Mouse (Mus musculus) midbrain, embryonic 10.5 days (tissue): Measurements from ENCODE around the gene Rgs11. TPM values are rescaled to one million over a fixed set of nuclear protein-coding genes. Genes with fewer than 3 reads are reported as not detected.
A peak's percentile ranks its signal among the peaks of the same experiment; 100 is the strongest.

Source experiments
- DNase-seq: peaks from one replicate; pipeline ENCODE4 v3.0.0-alpha.2; 2017; ENCODE audit warnings: low spot score
- H3K27ac ChIP-seq: fragments of 300-500 bp; sonication (generic); replicated peaks from 2 replicates; pipeline ENCODE4 v1.5.1; 2016; ENCODE audit warnings: mild to moderate bottlenecking
- H3K27me3 ChIP-seq: fragments of 300-500 bp; sonication (generic); 2 replicates; pipeline ENCODE4 v1.6.1; 2016; ENCODE audit warnings: low read depth, mild to moderate bottlenecking; ENCODE audit not compliant: poor library complexity, severe bottlenecking
- H3K36me3 ChIP-seq: fragments of 300-500 bp; sonication (generic); 2 replicates; pipeline ENCODE4 v1.6.1; 2016; ENCODE audit warnings: mild to moderate bottlenecking, moderate library complexity
- H3K4me1 ChIP-seq: fragments of 300-500 bp; sonication (generic); 2 replicates; pipeline ENCODE4 v1.6.1; 2016
- H3K4me3 ChIP-seq: fragments of 300-500 bp; sonication (generic); 2 replicates; pipeline ENCODE4 v1.5.1; 2016; ENCODE audit warnings: mild to moderate bottlenecking, moderate library complexity
- H3K9me3 ChIP-seq: fragments of 300-500 bp; sonication (generic); replicated peaks from 2 replicates; pipeline ENCODE4 v1.6.1; 2016; ENCODE audit warnings: mild to moderate bottlenecking
- WGBS: fragments of 180-500 bp; shearing (Covaris S2); methylation state at CpG from one replicate; pipeline ENCODE4 v1.1.7; 2016; 5-methylcytosine and 5-hydroxymethylcytosine counted together
- polyA plus RNA-seq: library from polyadenylated mRNA; unstranded; fragments of >200 nt; fragmentation: Nextera tagmentation; extraction: Ambion mirVana; gene quantifications from 2 replicates; pipeline ENCODE4 v1.2.1, GENCODE M21; 2016

The Rgs11 gene
- polyA plus RNA-seq, 1 experiment from 2014 or later = 0.67 TPM

DNA sequence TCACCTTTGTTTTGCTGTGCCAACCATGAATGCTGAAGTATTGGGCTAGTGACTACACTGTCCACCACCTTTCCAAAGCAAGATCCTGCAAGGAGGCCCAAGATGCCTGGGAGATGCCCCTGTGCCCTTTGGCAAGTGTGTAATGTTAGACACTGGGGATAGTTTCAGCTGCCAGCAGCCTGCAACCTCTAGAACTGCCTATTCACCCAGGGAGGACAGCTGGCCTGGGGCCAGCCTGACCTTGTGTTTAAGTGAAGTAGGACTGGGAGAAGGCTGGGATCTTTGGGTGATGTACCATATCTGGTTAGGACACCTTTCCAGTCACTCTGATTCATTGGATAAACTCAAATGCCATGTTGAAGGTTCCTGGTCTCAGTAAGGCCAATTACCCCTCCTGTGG lies 753 bp upstream of the Rgs11 start:
- Histone ChIP-seq H3K4me3 (no peak overlapping the region; the same call in 1 of the 2 replicates), H3K27me3 (peaks cover 76% of the 10 kb centered on the region)
- DNase-seq = no peak

GRCm38 (mm10) chr17:26203321-26203811 lies 615 bp downstream of the Rgs11 start:
- H3K27ac ChIP-seq = no peak overlapping the region
- WGBS = 1% methylated on average over 30 of the region's 30 CpGs
- H3K4me1 ChIP-seq = peaks cover 37% of the 10 kb centered on the region
- peaks cover 76% of the 10 kb centered on the region for H3K27me3 ChIP-seq
- H3K36me3 ChIP-seq = 0 out of 2 replicates have a peak, but pooled peaks cover 7% of the 10 kb centered on the region
- H3K9me3 ChIP-seq = no peaks in the 10 kb centered on the region
- no peak for DNase-seq
- H3K4me3 ChIP-seq = peak overlapping the region; percentile 55

More for the DNA sequence above, 753 bp upstream of the Rgs11 start:
- Histone ChIP-seq H3K36me3 (peaks cover 20% of the 10 kb centered on the region), H3K9me3 (no peaks in the 10 kb centered on the region), H3K27ac (no peak overlapping the region), H3K4me1 (peaks cover 37% of the 10 kb centered on the region)

GRCm38 (mm10) chr17:26204766-26205165 lies 2.0 kb downstream of the Rgs11 start:
- no peak overlapping the region; the same call in 1 of the 2 replicates for H3K27ac ChIP-seq
- H3K9me3 ChIP-seq = no peaks in the 10 kb centered on the region
- H3K36me3 ChIP-seq = no peaks in the 10 kb centered on the region
- H3K4me1 ChIP-seq = peaks cover 37% of the 10 kb centered on the region
- WGBS = 36% methylated on average over 11 of the region's 11 CpGs
- peaks cover 63% of the 10 kb centered on the region for H3K27me3 ChIP-seq
- no peak overlapping the region for H3K4me3 ChIP-seq
- no peak for DNase-seq

GRCm38 (mm10) chr17:26206392-26206791 lies 3.6 kb downstream of the Rgs11 start:
- Histone ChIP-seq H3K4me1 (peaks cover 26% of the 10 kb centered on the region), H3K27ac (no peak overlapping the region), H3K9me3 (no peaks in the 10 kb centered on the region), H3K4me3 (no peak overlapping the region), H3K36me3 (no peaks in the 10 kb centered on the region), H3K27me3 (peaks cover 46% of the 10 kb centered on the region)
- DNase-seq = no peak
- WGBS = 85% methylated on average over 1 of the region's 1 CpGs

DNA sequence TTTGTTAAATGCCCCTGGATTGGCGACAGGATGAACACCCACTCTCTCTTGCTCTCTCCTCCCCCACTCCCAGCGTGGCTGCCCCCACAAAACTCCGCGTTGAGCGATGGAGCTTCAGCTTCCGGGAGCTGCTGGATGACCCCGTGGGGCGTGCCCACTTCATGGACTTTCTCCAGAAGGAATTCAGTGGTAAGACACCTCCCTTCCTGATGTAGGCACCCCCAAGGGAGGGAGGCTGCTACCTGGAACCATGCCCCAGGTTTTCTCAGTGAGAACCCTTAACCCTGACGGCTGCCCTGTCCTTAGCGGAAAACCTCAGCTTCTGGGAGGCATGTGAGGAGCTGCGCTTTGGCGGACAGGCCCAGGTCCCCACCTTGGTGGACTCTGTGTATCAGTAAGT lies 4.9 kb downstream of the Rgs11 start, which contains the start of gene Arhgdig:
Gene Arhgdig (minus strand): TSS at position 101 of the 400 bp plus-strand sequence.
- DNase-seq = no peak
- Histone ChIP-seq H3K27me3 (peaks cover 33% of the 10 kb centered on the region), H3K4me3 (no peak within 1 kb of the TSS), H3K9me3 (no peaks in the 10 kb centered on the region), H3K4me1 (peaks cover 23% of the 10 kb centered on the region), H3K27ac (no peak within 1 kb of the TSS), H3K36me3 (no peaks in the 10 kb centered on the region)
- WGBS = 89% methylated on average over 12 of the region's 12 CpGs

- no peak overlapping the region for H3K27ac ChIP-seq
- H3K4me3 ChIP-seq = no peak overlapping the region
- peaks cover 8% of the 10 kb centered on the region for H3K36me3 ChIP-seq
- 90% methylated on average over 7 of the region's 7 CpGs for WGBS
- no peak for DNase-seq
- H3K27me3 ChIP-seq = no peaks in the 10 kb centered on the region
- no peaks in the 10 kb centered on the region for H3K9me3 ChIP-seq
- no peaks in the 10 kb centered on the region for H3K4me1 ChIP-seq
These were observed 9.5 kb downstream of the Rgs11 start for GRCm38 (mm10) chr17:26212241-26212640.

DNA sequence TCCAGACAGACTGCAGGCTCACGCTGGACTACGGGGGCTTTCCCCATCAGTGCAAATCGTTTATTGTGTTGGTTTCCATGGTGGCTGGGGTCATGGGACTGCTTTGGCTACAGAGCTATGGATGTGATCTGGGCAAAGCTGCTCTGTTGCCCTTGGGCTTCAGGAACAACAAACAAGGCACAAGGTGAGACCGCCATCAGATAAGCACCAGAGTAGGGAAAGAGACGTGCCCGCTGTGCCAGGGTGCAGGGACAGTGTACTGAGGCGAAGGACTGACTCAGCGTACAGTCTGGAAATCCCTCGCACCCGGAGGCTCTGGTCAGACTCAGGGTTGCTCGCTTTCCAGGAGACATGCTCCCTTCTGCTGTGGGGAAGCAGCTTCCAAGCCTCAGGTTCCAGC lies 9.9 kb downstream of the Rgs11 start:
- Histone ChIP-seq H3K27me3 (no peaks in the 10 kb centered on the region), H3K27ac (no peak overlapping the region), H3K4me3 (no peak overlapping the region), H3K9me3 (no peaks in the 10 kb centered on the region), H3K36me3 (peaks cover 8% of the 10 kb centered on the region), H3K4me1 (no peaks in the 10 kb centered on the region)
- DNase-seq = no peak
- 88% methylated on average over 11 of the region's 11 CpGs for WGBS

GRCm38 (mm10) chr17:26221508-26221907 lies 18.8 kb downstream of the Rgs11 start:
- Histone ChIP-seq H3K9me3 (no peaks in the 10 kb centered on the region), H3K27ac (no peak overlapping the region), H3K4me3 (no peak overlapping the region), H3K27me3 (no peaks in the 10 kb centered on the region), H3K4me1 (no peaks in the 10 kb centered on the region), H3K36me3 (0 out of 2 replicates have a peak, but pooled peaks cover 10% of the 10 kb centered on the region)
- 77% methylated on average over 2 of the region's 2 CpGs for WGBS
- DNase-seq = no peak

DNA sequence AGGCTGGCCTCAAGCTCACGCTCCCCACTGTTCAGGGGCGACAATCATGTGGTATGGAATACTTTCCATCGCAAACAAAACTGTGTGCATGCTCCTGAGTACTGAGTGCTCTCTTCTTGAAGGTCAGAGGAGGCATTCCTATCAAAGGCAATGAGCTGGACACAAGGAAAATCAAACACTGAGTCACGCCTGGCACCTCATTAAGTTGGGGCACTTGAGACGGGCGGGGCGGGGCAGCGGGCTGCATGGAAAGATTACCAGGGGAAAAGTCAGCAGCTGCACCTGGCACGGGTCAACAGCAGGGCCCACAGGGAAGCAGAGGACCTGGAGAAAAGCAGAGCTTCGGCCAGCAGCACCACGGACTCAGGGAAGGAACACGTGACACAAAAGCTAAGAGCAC lies 22.4 kb downstream of the Rgs11 start:
- no peaks in the 10 kb centered on the region for H3K36me3 ChIP-seq
- H3K27me3 ChIP-seq = no peaks in the 10 kb centered on the region
- no peak overlapping the region for H3K4me3 ChIP-seq
- no peak overlapping the region for H3K27ac ChIP-seq
- DNase-seq = no peak
- no peaks in the 10 kb centered on the region for H3K9me3 ChIP-seq
- H3K4me1 ChIP-seq = no peaks in the 10 kb centered on the region
- WGBS = 89% methylated on average over 12 of the region's 12 CpGs

DNA sequence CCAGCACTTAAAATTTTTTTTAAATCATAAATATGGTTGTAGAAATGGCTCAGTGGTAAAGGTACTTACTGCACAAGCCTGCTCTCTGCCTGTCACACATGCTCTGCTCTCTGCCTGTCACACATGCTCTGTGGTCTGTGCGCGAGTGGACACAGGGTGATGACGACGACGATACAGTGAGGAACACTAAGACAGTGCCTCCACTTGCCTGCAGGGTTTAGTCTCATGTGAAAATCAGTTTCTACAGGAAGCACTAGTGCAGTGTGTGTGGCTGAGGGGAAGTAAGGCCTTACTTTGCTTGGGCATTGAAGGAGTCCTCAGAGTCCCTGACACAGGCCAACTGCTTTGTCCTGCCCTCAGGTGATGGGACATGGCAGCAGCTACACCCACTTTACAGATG lies 27.0 kb downstream of the Rgs11 start:
- Histone ChIP-seq H3K4me3 (no peak overlapping the region), H3K36me3 (no peaks in the 10 kb centered on the region), H3K27ac (no peak overlapping the region), H3K9me3 (no peaks in the 10 kb centered on the region), H3K4me1 (no peaks in the 10 kb centered on the region), H3K27me3 (no peaks in the 10 kb centered on the region)
- no peak for DNase-seq
- 94% methylated on average over 5 of the region's 5 CpGs for WGBS

- Histone ChIP-seq H3K36me3 (no peaks in the 10 kb centered on the region), H3K27me3 (no peaks in the 10 kb centered on the region), H3K9me3 (no peaks in the 10 kb centered on the region), H3K4me1 (0 out of 2 replicates have a peak, but pooled peaks cover 5% of the 10 kb centered on the region), H3K27ac (no peak overlapping the region), H3K4me3 (no peak overlapping the region)
- WGBS = 92% methylated on average over 5 of the region's 5 CpGs
- no peak for DNase-seq
These were observed 28.4 kb downstream of the Rgs11 start for GRCm38 (mm10) chr17:26231156-26231555.

DNA sequence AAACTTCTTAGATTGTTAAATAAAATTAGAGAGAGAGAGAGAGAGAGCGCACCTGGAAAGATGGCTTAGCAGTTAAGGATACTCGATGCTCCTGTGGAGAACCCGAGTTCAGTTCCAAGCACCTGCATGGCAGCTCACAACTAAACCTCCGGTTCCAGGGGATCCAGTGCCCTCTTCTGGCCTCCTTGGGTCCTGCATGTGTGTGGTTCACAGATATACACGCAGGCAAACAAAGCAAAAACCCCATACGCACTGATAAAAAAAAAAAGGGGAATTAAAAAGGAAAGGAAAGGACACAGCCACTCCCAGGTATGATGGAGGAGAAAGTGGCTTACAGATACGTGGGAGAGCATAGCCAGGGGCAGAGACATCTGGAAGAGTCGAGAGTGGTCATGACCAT lies 30.1 kb downstream of the Rgs11 start:
- Histone ChIP-seq H3K27ac (no peak overlapping the region), H3K4me3 (no peak overlapping the region), H3K36me3 (no peaks in the 10 kb centered on the region), H3K9me3 (no peaks in the 10 kb centered on the region), H3K27me3 (no peaks in the 10 kb centered on the region), H3K4me1 (0 out of 2 replicates have a peak, but pooled peaks cover 5% of the 10 kb centered on the region)
- no peak for DNase-seq
- WGBS = 72% methylated on average over 8 of the region's 8 CpGs

DNA sequence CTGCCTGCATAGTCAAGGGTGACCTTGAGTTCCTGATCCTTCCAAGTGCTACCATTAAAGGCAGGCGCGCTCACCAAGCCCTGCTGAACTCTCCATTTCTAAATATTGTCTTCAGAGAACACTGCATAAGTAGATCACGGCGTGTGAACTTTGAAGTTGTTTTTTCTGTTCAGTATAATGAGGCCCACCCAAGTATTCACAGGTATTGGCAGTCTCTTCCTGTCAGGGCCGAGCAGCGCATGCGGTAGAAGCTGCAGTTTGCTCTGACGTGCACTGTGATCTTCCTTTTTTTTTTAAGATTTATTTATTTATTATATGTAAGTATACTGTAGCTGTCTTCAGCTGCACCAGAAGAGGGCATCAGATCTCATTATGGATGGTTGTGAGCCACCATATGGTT lies 31.6 kb downstream of the Rgs11 start:
- Histone ChIP-seq H3K27ac (no peak overlapping the region), H3K27me3 (no peaks in the 10 kb centered on the region), H3K4me1 (0 out of 2 replicates have a peak, but pooled peaks cover 5% of the 10 kb centered on the region), H3K36me3 (no peaks in the 10 kb centered on the region), H3K9me3 (no peaks in the 10 kb centered on the region), H3K4me3 (no peak overlapping the region)
- no peak for DNase-seq
- 92% methylated on average over 8 of the region's 8 CpGs for WGBS
